Mouse (Mus musculus) lung, postnatal 36 days (tissue): ENCODE data around the gene Dclre1c.

Experiments
- DNase-seq: peaks from one replicate; pipeline ENCODE4 v3.0.0; 2022; ENCODE audit warnings: mixed read lengths

The Dclre1c gene

DNA sequence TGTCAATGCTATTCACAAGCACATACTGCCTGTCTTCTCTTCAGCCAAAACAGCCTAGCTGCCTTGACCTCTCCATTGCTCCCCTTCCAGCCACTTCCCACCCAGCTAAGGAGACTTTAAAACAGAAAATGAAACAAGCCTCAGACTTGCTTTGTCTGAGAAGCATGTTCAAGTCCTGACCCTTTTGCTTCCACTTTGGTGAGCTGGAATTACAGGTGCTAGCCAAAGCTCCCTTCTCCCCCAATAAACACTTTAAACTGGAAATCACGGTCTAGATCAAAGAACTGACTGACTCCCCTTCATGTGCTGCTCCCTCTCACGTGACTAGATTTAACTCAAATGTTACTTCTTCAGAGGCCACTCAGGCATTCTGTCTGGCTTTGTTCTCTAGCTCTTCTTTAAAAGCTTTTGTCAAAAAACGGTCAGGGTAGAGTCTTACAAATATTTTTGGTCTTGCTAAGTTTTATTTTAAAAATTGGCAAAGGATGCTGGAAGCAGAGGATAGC is 51.9 kb downstream of the Dclre1c start:
- peak; percentile 10 for DNase-seq

GRCm38 (mm10) chr2:3480239-3480638 is 56.3 kb downstream of the Dclre1c start:
- DNase-seq: no peak

- no peak for DNase-seq
These were observed 65.9 kb downstream of the Dclre1c start for GRCm38 (mm10) chr2:3489816-3490215.

DNA sequence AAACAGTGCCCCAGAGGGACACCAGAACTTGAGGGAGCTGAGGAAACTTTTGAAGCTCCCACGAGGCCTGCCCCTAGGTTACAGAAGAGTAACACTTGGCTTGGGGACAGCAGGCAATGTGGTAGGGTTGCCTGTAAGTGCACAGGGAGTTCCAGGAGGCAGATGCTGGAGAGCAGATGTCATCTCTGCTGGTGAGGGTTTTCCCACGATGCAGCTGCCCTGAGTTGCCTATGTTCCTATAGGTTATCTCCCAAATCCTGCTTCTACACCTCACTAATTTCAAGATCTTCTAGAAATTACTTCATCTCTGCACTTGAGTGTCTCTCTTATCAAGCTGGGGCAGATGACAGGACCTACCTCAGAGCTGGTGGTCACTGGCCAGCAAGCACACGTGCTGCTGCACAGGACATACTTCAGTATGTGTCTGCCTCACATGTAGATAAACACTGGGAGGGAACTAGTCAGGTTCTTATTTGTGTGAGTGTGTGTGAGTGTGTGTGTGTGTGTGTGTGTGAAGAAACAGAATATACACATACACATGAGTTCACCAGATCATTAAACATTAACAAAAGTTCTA is 70.0 kb downstream of the Dclre1c start:
- no peak for DNase-seq

DNA sequence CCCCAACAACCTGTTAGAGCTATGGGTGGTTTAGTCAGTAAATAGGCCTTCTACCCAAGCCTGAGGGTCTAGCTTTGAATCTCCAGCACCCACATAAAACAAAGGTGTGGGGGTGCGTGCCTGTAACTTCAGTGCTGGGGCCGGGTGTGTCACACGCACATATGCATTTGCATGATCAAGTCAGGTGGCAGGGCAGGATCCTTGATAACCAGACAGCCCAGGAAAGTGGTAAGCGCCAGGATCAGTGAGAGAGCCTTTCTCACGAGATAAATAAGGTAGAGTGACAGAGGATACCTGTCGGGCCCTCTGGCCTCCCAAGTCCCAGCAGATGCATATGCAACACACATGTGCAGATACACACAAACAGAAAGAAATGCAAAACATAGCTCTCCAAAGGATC is 75.6 kb downstream of the Dclre1c start:
- DNase-seq: no peak

- no peak for DNase-seq
These were observed 77.0 kb downstream of the Dclre1c start for GRCm38 (mm10) chr2:3500886-3501285.

DNA sequence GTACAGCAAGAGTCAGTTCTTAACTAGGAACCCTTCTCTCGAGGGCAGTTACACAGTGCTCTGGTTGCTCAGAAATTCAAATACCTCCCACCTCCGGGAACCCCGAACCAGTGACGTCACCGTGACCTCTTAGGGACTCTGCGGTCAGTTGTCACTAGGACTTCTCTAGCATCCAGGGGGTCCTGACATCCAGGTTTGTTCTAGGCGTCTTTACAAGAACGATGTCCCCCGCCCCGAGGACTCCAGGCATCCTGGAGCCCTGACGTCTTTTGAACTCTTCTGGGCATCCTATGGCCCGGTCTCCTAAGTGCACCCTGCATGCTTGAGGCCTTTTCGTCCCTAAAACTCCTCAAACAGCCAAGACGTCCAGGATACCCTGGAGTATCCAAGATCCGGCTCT is 88.1 kb downstream of the Dclre1c start:
- peak; percentile 16 for DNase-seq

GRCm38 (mm10) chr2:3512552-3513454 is 88.9 kb downstream of the Dclre1c start, which contains the start of the genes Gm45902, Hspa14 and Cdnf:
Gene Gm45902 (minus strand): TSS chr2:3512790.
Gene Hspa14 (minus strand): TSS chr2:3512814.
Gene Cdnf (plus strand): TSS chr2:3513030.
- DNase-seq: peak; percentile 98
